Mouse (Mus musculus): ENCODE measurements around the gene Ell3. TPM values are rescaled to one million over a fixed set of nuclear protein-coding genes. Genes with fewer than 3 reads are reported as not detected.

The Ell3 gene
- polyA plus RNA-seq, 1 experiment from 2014 or later = 2.9 TPM

DNA sequence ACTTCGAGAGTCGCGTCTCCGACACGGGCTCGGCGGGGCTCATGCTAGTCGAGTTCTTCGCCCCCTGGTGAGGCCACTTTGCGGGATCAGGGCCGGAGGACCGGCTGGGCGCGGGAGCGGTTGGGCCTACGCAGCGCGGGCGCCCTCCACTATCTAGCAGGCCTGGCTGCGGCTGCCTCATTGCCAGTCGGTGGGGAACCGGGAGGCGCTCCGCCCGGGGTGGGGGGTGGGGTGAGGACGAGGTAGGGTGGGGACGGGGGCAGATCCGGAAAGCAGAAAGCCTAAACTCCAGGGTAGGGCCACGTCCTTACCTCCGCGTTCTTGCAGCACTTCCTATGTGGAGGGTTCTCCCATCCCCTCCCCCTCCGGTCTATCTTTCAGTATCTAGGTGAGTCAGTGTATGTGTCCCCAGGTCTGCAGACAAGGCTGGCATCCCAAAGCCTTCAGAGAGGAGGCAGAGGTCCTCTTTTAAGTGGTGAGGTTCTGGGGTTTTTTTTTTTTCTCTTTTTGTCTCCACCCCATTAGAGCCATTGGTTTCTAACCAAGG is 29.9 kb downstream of the Ell3 start:
- peak overlapping the region; percentile 96 for H3K9ac ChIP-seq (ENCODE audit: low read depth, low read length)
- H3K27ac ChIP-seq (ENCODE audit: low read length) = peak overlapping the region; percentile 94
- peak overlapping the region; percentile 99 for H3K4me3 ChIP-seq (ENCODE audit: low read depth, low read length)
- no peaks in the 10 kb centered on the region for H3K27me3 ChIP-seq (ENCODE audit: control insufficient read depth, insufficient read depth, low read depth, low read length)
- H3K9me3 ChIP-seq (replicated peaks; ENCODE audit: control insufficient read depth, low read length, poor library complexity, severe bottlenecking) = no peaks in the 10 kb centered on the region
- H3K4me1 ChIP-seq (ENCODE audit: control insufficient read depth, insufficient read depth, low read length) = peaks cover 26% of the 10 kb centered on the region
- 0% methylated on average over 28 of the region's 32 CpGs for WGBS
- peak overlapping the region; percentile 79 for H3K4me2 ChIP-seq (ENCODE audit: low read length)
- H3K36me3 ChIP-seq (ENCODE audit: control insufficient read depth, insufficient read depth, low read length) = no peaks in the 10 kb centered on the region
- peak; percentile 55 for ATAC-seq

DNA sequence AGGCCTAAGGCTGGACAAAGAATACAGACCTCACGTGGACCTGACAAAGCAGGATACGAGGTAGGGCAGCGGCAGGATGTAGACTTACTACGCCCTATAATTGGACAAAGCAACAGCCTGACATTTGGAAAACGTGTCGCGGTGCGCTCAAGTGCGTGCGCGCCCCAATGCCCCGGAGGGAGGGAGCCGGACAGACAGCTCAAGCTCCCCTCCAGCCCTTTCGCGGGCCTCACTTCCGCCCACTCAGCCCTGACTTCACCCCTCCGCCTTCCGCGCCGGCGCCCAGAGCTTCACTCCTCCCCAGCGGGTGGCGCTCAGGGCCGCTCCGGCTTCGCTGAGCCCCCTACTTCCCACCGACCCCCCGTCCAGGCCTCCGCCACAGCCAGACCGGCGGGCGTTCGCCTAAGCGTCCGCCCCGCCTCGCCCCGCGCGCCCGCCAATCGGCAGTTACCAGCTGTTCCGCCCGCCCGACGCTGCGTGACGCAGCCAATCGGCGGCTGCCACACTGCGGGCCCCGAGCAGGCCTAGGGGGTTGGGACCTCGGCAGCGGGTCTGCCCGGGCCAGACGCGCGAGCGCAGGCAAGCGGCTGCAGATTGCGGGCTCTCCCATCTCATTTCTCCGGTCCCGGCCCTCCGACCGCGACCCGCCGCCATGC is 30.6 kb downstream of the Ell3 start, which contains the start of the genes Pdia3 and Catsper2:
TSS of gene Pdia3 (plus strand) at position 389 of the 656 bp plus-strand sequence.
TSS of gene Catsper2 (minus strand) at position 406 of the 656 bp plus-strand sequence.
- under 1% methylated on average over 66 of the region's 68 CpGs for WGBS
- peaks cover 26% of the 10 kb centered on the region for H3K4me1 ChIP-seq (ENCODE audit: control insufficient read depth, insufficient read depth, low read length)
- H3K4me3 ChIP-seq (ENCODE audit: low read depth, low read length) = peak within 1 kb of the TSS; percentile 99
- peak; percentile 99 for ATAC-seq
- no peaks in the 10 kb centered on the region for H3K36me3 ChIP-seq (ENCODE audit: control insufficient read depth, insufficient read depth, low read length)
- peak within 1 kb of the TSS; percentile 94 for H3K27ac ChIP-seq (ENCODE audit: low read length)
- peak within 1 kb of the TSS; percentile 79 for H3K4me2 ChIP-seq (ENCODE audit: low read length)
- peak within 1 kb of the TSS; percentile 96 for H3K9ac ChIP-seq (ENCODE audit: low read depth, low read length)
- H3K27me3 ChIP-seq (ENCODE audit: control insufficient read depth, insufficient read depth, low read depth, low read length) = no peaks in the 10 kb centered on the region
- no peaks in the 10 kb centered on the region for H3K9me3 ChIP-seq (replicated peaks; ENCODE audit: control insufficient read depth, low read length, poor library complexity, severe bottlenecking)

DNA sequence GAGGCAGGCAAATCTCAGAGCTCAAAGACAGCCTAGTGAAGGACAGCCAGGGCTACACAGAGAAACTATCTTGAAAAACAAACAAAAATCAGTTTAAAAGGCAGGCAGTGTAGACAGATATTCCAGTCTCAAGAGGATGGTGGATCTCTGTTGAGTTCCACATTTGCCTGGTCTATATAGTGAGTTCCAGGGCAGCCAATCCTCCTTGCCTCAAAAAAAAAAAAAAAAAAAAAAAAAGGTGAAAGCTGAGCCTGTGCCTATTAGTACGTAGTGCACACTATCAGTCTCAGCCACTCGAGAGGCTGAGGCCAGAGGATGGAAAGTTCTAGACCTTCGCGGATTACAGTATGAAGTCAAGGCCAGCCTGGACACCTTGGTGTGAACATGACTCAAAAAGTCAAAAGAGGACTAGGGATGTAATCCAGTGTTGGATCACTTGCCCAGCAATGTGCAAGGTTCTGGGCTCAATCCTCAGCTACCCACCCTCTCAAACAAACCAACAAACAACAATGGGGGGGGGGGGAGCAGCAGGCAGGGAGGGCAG is 31.2 kb downstream of the Ell3 start:
- peak overlapping the region; percentile 96 for H3K9ac ChIP-seq (ENCODE audit: low read depth, low read length)
- no peaks in the 10 kb centered on the region for H3K9me3 ChIP-seq (replicated peaks; ENCODE audit: control insufficient read depth, low read length, poor library complexity, severe bottlenecking)
- no peaks in the 10 kb centered on the region for H3K27me3 ChIP-seq (ENCODE audit: control insufficient read depth, insufficient read depth, low read depth, low read length)
- peak overlapping the region; percentile 64 for H3K4me2 ChIP-seq (ENCODE audit: low read length)
- peaks cover 26% of the 10 kb centered on the region for H3K4me1 ChIP-seq (ENCODE audit: control insufficient read depth, insufficient read depth, low read length)
- H3K27ac ChIP-seq (ENCODE audit: low read length) = peak overlapping the region; percentile 94
- peak overlapping the region; percentile 99 for H3K4me3 ChIP-seq (ENCODE audit: low read depth, low read length)
- 11% methylated on average over 4 of the region's 4 CpGs for WGBS
- no peaks in the 10 kb centered on the region for H3K36me3 ChIP-seq (ENCODE audit: control insufficient read depth, insufficient read depth, low read length)
- peak; percentile 16; the same call in 1 of the 2 replicates for ATAC-seq

DNA sequence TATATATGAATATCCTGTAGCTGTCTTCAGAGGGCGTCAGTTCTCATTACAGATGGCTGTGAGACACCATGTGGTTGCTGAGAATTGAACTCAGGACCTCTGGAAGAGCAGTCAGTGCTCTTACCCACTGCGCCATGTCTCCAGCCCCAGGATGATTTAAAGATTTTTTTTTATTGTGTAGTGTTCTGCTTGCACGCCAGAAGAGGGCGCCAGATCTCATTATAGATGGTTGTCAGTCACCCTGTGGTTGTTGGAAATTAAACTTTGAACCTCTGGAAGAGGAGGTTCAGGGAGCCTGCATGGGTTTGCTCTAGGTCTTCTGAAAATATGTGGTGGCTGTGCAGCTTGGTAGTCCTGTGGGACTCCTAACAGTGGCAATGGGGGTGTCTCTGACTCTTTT is 35.9 kb downstream of the Ell3 start:
- no peak overlapping the region for H3K27ac ChIP-seq (ENCODE audit: low read length)

DNA sequence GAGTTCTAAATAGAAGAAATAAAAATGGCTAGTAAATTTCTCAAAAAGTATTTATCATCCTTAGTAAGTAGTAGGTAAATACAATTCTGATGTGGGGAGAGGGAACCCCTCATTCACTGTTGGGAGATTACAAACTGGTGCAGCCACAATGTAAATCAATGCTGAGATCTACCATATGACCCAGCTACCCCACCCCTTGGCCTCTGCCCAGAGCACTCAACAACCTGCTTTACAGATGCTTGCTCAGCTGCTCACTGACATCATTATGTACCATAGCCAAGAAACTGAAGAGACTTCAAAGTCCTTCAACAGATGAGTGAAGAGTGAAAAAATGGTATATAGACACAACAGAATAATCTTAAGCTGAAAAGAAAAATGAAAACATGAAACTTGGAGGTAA is 40.8 kb downstream of the Ell3 start:
- no peaks in the 10 kb centered on the region for H3K27me3 ChIP-seq (ENCODE audit: control insufficient read depth, insufficient read depth, low read depth, low read length)
- no peaks in the 10 kb centered on the region for H3K9me3 ChIP-seq (replicated peaks; ENCODE audit: control insufficient read depth, low read length, poor library complexity, severe bottlenecking)
- no peak overlapping the region for H3K27ac ChIP-seq (ENCODE audit: low read length)
- no peaks in the 10 kb centered on the region for H3K36me3 ChIP-seq (ENCODE audit: control insufficient read depth, insufficient read depth, low read length)
- H3K9ac ChIP-seq (ENCODE audit: low read depth, low read length) = no peak overlapping the region
- H3K4me2 ChIP-seq (ENCODE audit: low read length) = no peak overlapping the region
- H3K4me1 ChIP-seq (ENCODE audit: control insufficient read depth, insufficient read depth, low read length) = no peaks in the 10 kb centered on the region
- no peak overlapping the region for H3K4me3 ChIP-seq (ENCODE audit: low read depth, low read length)
- ATAC-seq = no peak

More for the DNA sequence above, 35.9 kb downstream of the Ell3 start:
- Histone ChIP-seq H3K4me3 (ENCODE audit: low read depth, low read length) (no peak overlapping the region), H3K27me3 (ENCODE audit: control insufficient read depth, insufficient read depth, low read depth, low read length) (no peaks in the 10 kb centered on the region), H3K4me2 (ENCODE audit: low read length) (no peak overlapping the region), H3K4me1 (ENCODE audit: control insufficient read depth, insufficient read depth, low read length) (peaks cover 6% of the 10 kb centered on the region), H3K36me3 (ENCODE audit: control insufficient read depth, insufficient read depth, low read length) (no peaks in the 10 kb centered on the region), H3K9me3 (replicated peaks; ENCODE audit: control insufficient read depth, low read length, poor library complexity, severe bottlenecking) (no peaks in the 10 kb centered on the region), H3K9ac (ENCODE audit: low read depth, low read length) (no peak overlapping the region)
- 31% methylated on average over 4 of the region's 4 CpGs for WGBS
- ATAC-seq = no peak

DNA sequence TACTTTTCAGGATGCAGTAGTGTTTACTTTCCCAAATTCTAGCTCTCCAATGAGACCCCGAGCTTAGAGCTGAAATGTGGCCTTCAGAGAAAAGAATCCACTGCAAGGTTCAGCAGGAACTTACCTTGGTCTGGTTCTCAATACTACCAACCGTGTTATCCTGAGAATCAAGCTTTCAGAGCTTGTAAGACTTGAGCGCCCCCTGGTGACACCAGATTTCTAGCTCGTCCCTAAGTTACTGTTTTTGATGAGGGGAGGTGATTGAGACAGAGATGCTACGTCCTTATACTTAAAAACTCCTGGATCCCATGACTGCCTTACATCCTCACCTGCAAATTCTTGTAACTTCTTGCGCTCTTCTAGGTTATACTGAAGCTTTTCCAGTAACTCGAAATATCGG is 47.5 kb downstream of the Ell3 start:
- Histone ChIP-seq H3K4me3 (ENCODE audit: low read depth, low read length) (no peak overlapping the region), H3K4me2 (ENCODE audit: low read length) (no peak overlapping the region), H3K9me3 (replicated peaks; ENCODE audit: control insufficient read depth, low read length, poor library complexity, severe bottlenecking) (no peaks in the 10 kb centered on the region), H3K9ac (ENCODE audit: low read depth, low read length) (no peak overlapping the region), H3K36me3 (ENCODE audit: control insufficient read depth, insufficient read depth, low read length) (no peaks in the 10 kb centered on the region), H3K27me3 (ENCODE audit: control insufficient read depth, insufficient read depth, low read depth, low read length) (no peaks in the 10 kb centered on the region), H3K4me1 (ENCODE audit: control insufficient read depth, insufficient read depth, low read length) (no peaks in the 10 kb centered on the region), H3K27ac (ENCODE audit: low read length) (no peak overlapping the region)
- 14% methylated on average over 8 of the region's 8 CpGs for WGBS
- ATAC-seq = no peak

Small RNAs within 50 kb of the gene (microRNA-seq; reads per million reads assigned to microRNA genes)
- gene Gm22953 = not detected

Other genes starting within 250 kb of the Ell3 start
- 170 and 193 TPM in 2 replicates for gene Trp53bp1, start 172.9 kb downstream of the Ell3 start, polyA plus RNA-seq (2015; fragmentation: Nextera tagmentation; extraction: Ambion mirVana)
- gene Map1a, start 154.7 kb downstream of the Ell3 start, polyA plus RNA-seq (2015; fragmentation: Nextera tagmentation; extraction: Ambion mirVana) = 17.0 and 20.1 TPM in 2 replicates
- 23.3 and 24.5 TPM in 2 replicates for gene Ppip5k1, start 88.9 kb downstream of the Ell3 start, polyA plus RNA-seq (2015; fragmentation: Nextera tagmentation; extraction: Ambion mirVana)
- 79.9 and 108 TPM in 2 replicates for gene Ckmt1, start 86.6 kb downstream of the Ell3 start, polyA plus RNA-seq (2015; fragmentation: Nextera tagmentation; extraction: Ambion mirVana)
- gene Strc, start 57.1 kb downstream of the Ell3 start, polyA plus RNA-seq (2015; fragmentation: Nextera tagmentation; extraction: Ambion mirVana) = 0.03 and 0.04 TPM in 2 replicates
- 377 and 397 TPM in 2 replicates for gene Pdia3, start 30.5 kb downstream of the Ell3 start, polyA plus RNA-seq (2015; fragmentation: Nextera tagmentation; extraction: Ambion mirVana)
- 4.1 and 6.0 TPM in 2 replicates for gene Catsper2, start 30.5 kb downstream of the Ell3 start, polyA plus RNA-seq (2015; fragmentation: Nextera tagmentation; extraction: Ambion mirVana)
- 247 and 265 TPM in 2 replicates for gene Serf2, start 4.9 kb upstream of the Ell3 start, polyA plus RNA-seq (2015; fragmentation: Nextera tagmentation; extraction: Ambion mirVana)
- 103 and 110 TPM in 2 replicates for gene Hypk, start 9.0 kb upstream of the Ell3 start, polyA plus RNA-seq (2015; fragmentation: Nextera tagmentation; extraction: Ambion mirVana)
- gene Serinc4, start 12.5 kb upstream of the Ell3 start, polyA plus RNA-seq (2015; fragmentation: Nextera tagmentation; extraction: Ambion mirVana) = 1.6 and 1.7 TPM in 2 replicates
- gene Mfap1b, start 29.8 kb upstream of the Ell3 start, polyA plus RNA-seq (2015; fragmentation: Nextera tagmentation; extraction: Ambion mirVana) = 75.4 and 80.1 TPM in 2 replicates
- 29.7 and 32.2 TPM in 2 replicates for gene Mfap1a, start 62.4 kb upstream of the Ell3 start, polyA plus RNA-seq (2015; fragmentation: Nextera tagmentation; extraction: Ambion mirVana)
- gene Wdr76, start 62.4 kb upstream of the Ell3 start, polyA plus RNA-seq (2015; fragmentation: Nextera tagmentation; extraction: Ambion mirVana) = 3.2 and 4.1 TPM in 2 replicates